Mouse (Mus musculus) thymus, adult 18-20 months (tissue): ENCODE data around the gene Slc3a2.
A peak's percentile ranks its signal among the peaks of the same experiment; 100 is the strongest.
"Not testable (repeated sequence)": the region's sequence is repeated elsewhere in the genome, so short reads cannot be mapped to it uniquely, and the experiment has no call there.

Experiments
- DNase-seq, 2 experiments: peaks; one replicate each; pipeline ENCODE4 v3.0.0; 2022; ENCODE audit warnings: mixed read lengths in 2 of 2

Slc3a2 gene

DNA sequence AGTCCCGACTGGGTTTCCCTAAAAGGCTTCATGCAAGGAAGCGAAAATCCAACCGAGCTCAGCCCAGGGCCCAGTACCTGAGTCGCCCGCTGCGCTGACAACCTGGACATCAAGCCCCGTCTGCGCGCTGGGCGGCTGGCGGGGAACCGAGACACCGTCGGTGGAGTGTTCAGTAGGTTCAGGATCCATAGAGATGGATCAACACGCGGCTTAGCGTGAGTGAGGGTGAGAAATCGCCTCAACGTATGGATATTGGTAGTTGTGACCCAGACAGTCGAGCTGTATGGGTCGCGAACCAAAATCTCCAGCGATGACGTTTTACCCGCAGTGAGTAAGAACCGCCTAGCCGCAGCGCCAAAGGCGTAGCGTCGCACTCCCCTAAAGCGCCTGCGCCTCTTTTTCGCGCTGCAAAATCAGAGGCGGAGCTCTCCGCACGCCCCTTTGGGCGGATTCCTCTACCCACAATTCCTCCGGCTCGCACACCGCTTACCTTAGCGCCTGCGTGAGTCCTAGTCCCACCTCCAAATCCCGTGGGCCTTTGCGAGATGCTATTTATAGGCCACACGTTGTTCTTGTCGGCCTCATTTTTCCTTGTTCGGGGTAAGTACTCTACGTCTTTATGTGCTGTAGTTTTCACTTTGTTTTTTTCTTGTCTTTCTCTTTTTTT, at the start of gene Slc3a2:
TSS of gene Slc3a2 (minus strand) at position 463 of the 667 bp plus-strand sequence.
- peak; percentile 94 to 97 for DNase-seq

DNA sequence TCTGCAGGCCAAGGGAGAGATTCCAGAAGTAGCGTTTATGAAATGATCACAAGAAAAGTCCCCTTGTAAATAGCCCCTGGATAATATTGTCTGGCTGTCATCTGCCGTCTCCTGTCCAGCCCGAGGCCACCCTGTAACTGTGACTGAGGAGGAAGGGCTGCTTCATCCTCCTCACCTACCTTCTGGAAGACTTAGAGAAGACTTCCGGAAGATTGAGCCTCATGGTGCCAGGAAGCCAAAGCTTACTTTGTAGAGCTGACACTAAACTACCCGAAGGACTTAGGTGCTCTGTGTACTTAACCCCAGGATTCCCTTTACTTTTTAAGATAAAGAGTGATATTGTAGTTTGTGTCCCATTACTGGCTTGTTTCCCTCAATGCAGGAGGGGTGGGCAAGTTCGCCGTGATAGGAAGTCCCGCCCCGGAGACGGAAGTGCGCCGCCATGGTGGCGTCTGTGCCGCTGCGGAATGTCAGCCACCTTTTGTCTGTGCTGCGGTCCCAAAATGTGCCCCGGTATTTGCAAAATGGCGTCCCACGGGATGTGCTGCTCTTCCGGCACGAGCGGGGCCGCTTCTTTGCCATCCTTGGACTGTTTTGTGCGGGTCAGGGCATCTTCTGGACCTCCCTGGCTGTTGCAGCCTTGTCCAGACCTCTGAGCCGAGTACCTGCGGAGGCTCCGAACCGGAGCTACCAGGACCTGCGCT, 47.5 kb upstream of the Slc3a2 start, which contains the start of gene Tmem223:
TSS of gene Tmem223 (plus strand) at position 430 of the 704 bp plus-strand sequence.
- DNase-seq = peak; percentile 64 to 76

DNA sequence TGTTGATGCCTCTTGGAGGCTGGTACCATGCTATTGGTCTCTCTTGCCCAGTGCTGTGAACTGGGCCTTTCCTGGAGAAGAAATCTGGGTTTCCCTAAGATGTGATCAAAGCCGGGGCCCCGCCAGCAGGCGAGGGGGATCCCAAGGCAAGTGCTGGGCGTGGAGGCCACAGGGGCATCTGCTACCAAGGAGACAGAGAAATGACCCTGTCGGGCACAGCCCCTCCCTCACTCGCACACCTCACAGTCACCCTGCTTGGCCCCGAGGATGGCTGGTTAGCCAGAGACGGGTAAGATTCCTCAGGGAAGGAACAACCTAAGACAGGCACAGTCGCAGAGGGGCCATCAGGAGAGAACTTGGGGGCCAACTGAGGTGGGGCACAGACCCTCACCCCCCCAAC, 42.4 kb upstream of the Slc3a2 start:
- DNase-seq = no peak

DNA sequence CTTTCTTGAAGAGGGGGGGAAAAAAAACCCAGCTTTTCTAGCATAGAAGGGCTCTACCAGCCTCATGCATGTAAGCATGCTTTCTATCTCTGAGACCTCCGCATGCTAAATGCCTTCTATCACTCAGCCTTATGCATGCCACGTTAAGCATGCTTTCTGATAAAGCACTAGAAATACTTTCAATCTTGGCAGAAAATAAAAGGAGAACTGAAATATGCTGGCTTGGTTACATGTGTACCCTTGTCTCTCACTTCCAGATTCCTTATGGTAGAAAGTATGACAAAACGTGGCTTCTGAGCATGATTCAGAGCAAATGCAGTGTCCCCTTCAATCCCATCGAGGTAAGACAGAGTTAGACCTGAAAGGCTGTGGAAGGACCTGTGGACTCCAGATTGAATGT, 40.1 kb upstream of the Slc3a2 start:
- no peak for DNase-seq

DNA sequence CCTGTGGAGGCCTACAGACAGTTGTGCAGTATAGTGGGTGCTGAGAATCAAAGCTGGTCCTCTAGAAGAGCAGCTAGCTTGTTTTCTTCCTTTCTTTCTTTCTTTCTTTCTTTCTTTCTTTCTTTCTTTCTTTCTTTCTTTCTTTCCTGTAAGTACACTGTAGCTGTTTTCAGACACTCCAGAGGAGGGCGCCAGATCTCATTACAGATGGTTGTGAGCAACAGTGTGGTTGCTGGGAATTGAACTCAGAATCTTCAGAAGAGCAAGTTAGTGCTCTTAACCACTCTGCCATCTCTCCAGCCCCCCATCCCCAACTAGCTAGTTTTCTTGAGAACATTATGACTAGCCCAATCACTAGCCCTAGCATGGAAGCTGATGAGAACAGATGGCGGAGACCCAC, 37.6 kb upstream of the Slc3a2 start:
- DNase-seq = no peak

DNA sequence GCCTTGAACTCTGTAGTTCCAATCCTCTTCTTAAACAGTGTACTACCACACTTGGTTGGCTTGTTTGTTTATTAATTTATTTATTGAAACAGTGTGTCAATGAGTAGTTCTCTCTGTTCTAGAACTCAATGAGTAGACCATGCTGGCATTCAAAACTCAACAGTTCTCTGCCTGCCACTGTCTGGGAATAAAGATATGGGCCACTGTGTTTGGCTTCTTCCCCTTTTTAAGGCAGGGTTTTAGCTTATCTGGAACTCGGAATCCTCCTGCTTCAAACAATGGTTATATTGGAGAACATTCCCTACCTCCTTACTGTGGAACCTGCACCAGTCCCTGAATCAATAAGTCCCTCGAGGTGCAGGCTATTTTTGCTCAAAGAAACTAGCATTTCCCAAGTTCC, 35.7 kb upstream of the Slc3a2 start:
- no peak for DNase-seq

DNA sequence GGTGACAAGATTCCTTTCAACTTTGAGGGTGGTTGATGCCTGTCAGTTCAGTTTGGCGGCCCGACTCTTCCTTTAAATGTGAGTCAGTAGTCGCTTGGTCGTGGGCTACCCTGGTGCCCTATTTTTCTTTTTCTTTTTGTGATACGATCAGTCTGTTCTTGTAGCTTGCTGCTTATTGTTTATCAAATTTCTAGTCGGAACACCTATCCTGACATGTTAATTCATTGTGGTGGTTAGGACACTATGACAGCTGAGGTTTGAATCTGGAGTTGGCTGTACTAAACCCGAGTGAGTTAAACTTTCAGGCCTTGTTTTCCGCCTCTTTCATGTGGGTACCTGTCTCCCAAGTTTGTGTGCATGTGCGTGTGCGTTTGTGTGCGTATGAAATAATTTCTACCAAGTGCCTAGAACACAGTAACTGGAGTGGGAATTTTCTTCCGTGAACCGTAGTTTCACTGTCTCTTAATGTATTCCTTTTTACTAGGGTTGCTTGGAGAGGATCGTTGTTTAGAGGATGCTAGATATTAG, 34.4 kb upstream of the Slc3a2 start:
- DNase-seq = no peak

DNA sequence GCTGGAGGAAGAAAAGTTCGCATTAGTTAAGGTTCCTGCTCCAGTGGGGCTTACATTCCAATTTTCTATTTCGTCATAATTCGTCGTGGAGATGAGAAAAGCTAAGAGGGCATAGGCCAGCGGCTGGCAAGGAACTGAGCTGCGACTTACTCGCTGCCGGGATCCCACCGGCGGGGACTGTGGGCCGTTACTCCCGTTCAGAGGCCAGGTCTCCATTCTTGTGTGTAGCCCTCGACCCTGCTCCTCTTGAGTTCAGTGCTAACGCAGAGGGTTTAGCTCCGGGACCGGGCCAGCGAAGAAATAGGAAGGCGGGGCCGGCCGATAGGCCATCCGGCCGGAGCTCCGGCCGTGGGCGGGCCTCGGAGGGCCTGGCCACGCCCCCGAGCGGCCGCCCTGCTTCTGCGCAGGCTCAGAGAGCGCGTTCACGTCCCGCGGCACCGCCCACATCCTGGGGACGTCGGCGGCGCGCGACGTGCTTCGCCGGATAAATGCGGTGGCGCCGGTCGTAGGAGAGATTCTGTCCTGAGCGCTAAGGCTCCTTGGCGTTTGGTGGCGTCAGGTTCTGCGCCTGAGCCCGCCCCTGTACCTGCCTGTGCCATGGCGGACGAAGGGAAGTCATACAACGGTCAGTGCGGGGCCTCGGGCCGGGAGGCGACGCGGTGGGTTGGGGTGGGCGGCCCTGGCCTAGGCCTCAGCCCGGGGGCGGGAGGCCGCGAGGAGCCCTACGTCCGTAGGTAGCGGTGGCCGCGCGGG, 33.6 kb upstream of the Slc3a2 start, which contains the start of gene Nxf1:
TSS of gene Nxf1 (plus strand) at position 439 of the 753 bp plus-strand sequence.
- peak; percentile 78 to 83 for DNase-seq

DNA sequence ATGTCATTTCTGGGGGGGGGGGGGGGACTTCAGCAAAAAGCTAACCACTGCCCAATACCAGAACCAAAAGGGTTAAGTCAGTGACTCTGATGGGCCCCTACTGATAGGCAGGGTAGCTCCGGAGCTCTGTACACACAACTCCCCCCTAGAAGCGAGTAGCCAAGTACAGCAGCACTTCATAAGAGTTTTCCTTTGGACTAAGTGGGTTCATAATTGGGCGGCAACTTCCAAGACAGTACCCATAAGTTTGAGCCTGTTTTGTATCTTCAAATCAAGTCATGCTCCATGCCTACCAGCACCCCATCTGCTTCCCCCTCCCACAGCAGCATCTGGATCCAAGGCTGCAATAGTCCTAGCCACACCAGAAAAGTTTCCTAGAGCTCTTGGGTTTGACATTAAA, 32.5 kb upstream of the Slc3a2 start:
- no peak for DNase-seq

DNA sequence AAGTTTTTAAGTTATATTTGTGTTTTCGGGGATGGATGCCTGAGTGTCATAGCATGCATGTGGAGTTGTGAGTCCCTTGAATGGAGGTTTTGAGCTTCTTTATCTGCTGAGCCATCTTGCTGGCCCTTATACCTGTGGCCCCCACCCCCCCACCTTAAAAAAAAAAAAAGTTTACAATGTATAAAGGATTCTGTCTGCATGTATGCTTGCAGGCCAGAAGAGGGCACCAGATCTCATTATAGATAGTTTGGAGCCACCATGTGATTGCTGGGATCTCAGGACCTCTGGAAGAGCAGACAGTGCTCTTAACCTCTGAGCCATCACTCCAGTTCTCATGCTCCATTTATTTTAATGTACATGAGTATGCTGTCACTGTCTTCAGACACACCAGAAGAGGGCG, 24.2 kb upstream of the Slc3a2 start:
- no peak for DNase-seq

DNA sequence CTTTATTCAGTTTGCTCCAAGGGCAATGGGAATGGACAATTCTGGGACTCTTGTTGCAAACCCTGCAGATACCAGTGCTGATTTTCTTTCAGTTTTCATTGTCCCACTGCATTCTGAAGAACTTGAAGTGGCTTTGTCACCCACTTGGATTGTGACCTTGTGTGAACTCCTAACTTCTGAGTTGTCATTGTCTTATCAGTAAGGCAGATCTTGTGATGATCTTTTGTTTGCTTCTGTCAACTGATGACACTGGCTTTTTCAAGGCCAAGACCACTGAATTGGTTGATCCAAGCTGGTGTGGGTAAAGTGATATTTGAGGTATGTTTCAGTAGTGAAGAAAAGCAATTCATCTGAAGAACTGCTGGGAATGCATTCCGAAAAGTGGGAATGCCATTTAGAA, 22.2 kb upstream of the Slc3a2 start:
- DNase-seq = no peak

DNA sequence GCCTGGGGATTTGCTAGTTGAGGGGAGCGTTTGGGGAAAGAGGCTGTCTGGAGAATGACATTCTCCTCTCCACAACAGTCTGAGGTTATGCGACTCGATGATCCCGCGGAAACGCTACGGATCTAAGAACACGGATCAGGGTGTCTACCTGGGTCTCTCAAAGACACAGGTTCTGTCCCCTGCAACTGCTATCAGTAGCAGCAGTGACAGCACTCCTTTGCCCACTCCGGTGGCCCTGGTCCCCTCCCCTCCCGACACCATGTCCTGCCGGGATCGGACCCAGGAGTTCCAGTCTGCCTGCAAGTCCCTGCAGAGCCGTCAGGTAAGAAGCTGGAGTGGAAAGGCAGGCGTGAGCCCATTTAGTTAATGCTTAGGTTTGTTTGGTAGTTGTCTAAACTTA, 19.0 kb upstream of the Slc3a2 start:
- no peak for DNase-seq

DNA sequence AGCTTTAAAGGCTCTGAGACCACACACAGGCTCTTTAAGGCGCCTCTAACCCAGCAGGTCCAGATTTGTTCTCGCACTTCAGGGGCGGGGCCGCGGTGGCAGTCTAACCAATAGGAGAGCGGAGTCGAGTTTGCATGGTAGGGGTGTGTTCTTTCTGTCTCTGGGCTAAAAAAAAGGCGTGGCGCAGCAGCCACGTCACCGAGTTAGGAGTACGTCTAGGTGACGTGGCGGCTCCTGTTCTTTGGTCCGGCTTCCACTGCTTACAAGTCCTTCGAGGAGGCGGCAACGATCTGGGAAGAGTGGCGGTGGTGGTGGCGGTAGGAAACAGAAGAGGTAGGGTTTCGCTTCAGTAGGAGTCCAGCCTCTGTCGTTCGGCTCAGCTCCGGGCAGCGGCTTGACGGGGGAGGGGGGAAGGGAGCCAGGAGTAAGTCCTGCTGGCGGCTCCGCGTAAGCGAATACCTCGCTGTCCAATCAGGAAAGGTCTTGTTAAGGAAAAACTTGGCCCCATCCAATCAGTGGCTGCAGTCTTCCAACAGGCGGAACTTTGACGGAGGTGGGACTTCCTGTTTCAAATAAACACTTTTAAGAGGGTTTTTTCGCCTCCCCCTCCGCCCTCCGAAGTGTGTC, 18.2 kb upstream of the Slc3a2 start, which contains the start of gene Stx5a:
TSS of gene Stx5a (plus strand) at position 171 of the 627 bp plus-strand sequence.
- peak; percentile 92 to 95 for DNase-seq

DNA sequence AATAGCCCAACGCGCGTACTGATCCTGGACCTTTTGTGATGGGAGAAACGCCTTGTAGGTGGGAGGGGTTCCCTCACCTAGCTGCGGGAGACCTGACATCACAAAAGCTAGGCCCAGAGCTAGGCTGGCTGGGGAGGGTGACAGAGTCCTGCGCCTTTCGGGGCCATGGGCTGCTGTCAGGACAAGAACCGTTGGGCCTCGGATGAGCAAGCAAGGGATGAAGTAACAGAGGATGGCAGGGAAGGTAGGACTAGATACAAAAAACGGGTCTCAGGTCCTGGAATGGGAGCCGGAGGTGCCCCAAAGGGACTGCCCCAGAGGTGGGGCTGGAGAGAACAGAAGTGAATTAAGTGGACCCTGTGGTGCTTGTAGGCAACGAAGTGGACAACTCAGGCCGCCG, 17.4 kb upstream of the Slc3a2 start, which contains the start of gene 1700092M07Rik:
TSS of gene 1700092M07Rik (plus strand) at position 116 of the 400 bp plus-strand sequence.
- peak in 1 of 2 experiments; percentile 46 for DNase-seq

DNA sequence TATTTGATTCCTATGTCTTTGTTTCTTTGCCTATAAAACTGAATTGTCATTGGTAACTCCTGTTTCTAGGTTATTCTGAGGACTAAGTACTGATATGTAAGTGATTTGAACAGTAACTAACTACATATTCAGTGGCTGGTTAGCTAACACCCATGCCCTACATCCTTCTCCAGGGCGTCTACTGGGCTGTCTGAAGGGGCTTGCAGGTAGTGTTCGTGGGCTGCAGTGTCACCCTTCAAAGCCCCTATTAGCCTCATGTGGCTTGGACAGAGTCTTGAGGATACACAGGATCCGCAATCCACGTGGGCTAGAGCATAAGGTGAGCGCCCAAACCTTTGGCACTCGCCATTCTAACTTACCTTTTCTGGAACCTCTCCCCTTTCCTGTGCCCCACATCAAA, 16.5 kb upstream of the Slc3a2 start:
- DNase-seq = no peak

DNA sequence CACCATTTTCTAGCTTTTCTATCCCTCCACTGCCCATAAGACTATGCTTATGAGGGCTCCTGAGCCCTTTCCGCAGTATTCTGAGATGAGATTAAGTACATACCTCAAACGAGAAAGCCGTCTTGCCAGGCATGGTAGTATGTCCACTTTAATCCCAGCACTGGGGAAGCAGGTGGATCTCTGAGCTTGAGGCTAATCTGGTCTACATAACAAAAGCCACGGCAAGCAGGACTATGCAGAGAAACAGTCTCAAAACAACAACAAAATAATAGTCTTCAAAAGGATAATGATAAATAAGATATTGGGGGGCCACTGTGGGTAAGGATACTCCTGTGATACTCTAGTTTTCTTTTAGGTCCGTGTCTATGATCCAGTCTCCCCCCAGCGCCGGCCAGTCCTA, 15.7 kb upstream of the Slc3a2 start:
- DNase-seq = no peak

DNA sequence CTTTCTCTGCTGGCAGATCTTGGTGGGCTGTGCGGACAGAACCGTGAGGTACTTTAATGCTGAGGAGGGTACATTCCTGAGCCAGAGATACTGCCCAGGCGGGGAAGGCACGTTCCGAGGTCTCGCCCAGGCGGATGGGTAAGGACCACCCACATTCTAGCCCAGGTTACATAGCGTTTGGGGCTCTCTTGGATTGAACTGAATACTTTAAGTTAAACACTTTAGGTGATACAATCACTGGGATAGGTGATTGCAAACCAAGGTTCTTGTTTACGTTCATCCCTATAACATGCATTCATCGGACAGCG, 12.9 kb upstream of the Slc3a2 start:
- DNase-seq = no peak

DNA sequence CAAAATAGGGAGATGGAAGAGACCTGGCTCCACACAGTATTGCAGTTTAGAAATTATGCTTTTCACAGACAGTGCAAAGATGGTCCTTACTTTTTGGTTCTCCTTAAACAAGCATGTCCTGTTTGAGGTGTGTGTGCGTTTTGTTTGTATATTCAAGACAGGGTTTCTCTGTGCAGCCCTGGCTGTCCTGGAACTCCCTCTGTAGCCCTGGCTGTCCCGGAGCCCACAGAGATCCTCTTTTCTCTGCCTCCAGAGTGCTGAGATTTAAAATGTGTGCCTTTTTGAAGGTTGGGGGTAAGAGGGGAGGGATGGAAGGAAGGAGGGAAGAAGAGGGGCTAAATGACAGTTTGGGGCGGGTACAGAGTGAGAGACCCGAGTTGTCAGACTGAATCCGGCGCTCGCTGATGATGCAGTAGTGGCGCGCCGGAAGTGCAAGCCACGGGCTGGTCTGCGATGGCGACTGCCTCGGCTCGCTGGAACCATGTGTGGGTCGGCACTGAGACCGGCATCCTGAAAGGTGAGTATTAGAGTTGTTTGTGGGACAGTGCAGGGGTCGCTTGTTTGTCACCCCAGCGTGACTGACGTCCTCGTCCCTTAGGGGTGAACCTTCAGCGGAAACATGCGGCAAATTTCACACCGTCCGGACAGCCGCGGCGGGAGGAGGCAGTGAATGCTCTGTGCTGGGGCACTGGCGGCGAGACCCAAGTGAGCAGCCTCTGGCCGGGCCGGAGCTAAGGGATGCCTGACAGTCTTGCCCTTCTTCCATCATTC, 12.4 kb upstream of the Slc3a2 start, which contains the start of gene Wdr74:
TSS of gene Wdr74 (plus strand) at position 439 of the 771 bp plus-strand sequence.
- peak; percentile 76 to 80 for DNase-seq

DNA sequence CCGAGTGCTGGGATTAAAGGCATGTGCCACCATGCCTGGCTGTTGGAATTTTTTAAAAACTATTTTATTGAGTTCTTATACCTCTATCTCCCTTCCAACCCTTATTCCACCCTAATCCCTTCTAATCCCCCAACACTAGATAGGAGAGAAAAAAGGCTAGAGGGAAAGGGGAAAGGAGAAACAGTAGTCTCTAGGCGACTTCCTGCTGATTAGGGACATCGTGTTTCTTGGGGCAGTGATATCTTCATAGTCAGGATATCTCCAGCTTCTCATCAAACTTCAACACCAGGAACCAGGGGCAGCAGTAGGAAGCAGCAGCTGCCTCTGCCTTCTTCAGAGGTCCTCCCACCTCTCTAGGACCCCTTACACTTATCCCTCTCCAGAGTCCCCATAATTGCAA, 11.2 kb upstream of the Slc3a2 start:
- DNase-seq = no peak

DNA sequence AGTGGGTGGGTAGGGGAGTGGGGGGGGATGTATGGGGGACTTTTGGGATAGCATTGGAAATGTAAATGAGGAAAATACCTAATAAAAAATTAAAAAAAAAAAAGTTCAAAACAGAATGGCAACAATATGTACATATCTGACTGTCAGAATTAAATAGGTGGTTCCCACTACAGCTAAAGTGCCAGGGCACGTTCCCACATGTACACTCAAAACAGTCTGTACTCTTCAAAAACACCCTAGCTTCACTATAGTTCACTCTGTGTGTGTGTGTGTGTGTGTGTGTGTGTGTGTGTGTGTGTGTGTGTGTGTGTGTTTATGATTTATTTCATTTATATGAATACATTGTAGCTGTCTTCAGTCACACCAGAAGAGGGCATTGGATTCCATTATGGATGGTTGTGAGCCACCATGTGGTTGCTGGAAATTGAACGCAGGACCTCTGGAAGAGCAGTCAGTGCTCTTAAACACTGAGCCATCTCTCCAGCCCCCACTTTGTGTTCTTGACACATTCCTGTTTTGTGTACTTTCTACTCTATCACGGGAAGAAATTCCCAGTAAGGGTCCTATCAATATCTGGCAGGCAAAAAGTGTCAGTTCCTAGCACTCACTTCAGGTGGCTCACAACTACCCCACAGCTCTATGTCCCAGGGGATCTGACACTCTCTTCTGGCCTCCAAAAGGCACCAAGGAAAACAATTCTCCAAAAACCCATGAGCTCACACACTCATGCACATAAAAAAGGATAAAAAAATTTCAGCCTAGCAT, 5.3 kb upstream of the Slc3a2 start:
- DNase-seq = not testable (repeated sequence)

DNA sequence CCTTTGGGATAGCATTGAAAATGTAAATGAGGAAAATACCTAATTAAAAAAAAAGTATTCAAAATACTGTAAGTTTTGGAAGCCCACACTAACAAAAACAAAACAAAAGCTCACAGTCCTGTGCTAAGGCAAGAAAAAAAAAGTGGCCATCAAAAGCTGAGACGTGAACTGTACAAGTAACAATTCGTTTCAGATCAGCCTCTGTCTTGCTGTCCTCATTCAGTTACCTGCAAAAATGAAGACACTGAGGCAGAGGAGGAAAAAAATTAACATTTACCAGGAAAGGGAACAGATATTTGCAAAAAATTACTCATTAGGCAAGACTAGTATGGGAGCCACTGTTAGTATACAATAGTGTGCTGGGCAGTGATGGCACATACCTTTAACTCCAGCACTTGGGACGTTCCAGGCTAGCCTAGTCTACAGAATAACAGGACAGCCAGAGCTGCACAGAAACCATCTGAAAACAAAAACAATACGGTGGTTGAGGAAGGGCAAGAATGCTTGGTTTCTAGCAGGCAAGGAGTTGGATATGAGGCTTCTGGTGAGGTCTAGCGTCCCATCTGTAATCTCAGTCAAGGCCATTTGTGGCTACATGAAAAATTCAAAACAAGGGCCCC, 4.4 kb upstream of the Slc3a2 start:
- DNase-seq = no peak
